Mouse (Mus musculus): ENCODE measurements around the gene Dmbt1. TPM values are rescaled to one million over a fixed set of nuclear protein-coding genes. Genes with fewer than 3 reads are reported as not detected.

Gene Dmbt1
- total RNA-seq (2014; fragmentation: Nextera tagmentation): not detected in 2 replicates
- under 0.01 TPM in 1 of 2 replicates, not detected in the other for total RNA-seq (2017)
- not detected in 2 replicates for polyA plus RNA-seq (2012)

GRCm38 (mm10) chr7:131031755-131032154 lies at the start of gene Dmbt1:
Dmbt1 (plus strand) TSS chr7:131032053.
- Histone ChIP-seq H3K4me3 (ENCODE audit: low read depth, low read length) (no peak within 1 kb of the TSS), H3K4me1 (ENCODE audit: insufficient read depth, low read depth, low read length) (no peaks in the 10 kb centered on the region), H3K36me3 (replicated peaks) (no peaks in the 10 kb centered on the region), H3K27me3 (ENCODE audit: insufficient read depth, low read length) (no peaks in the 10 kb centered on the region), H3K9me3 (replicated peaks) (peaks cover 67% of the 10 kb centered on the region)
- DNase-seq (ENCODE audit: low spot score) (no peak), ATAC-seq (ENCODE audit: extremely low read depth, insufficient number of reproducible peaks, low FRiP score, poor library complexity, severe bottlenecking) (no peak)
- TF ChIP-seq GATA2 (IDR thresholded peaks at IDR 0.05; ENCODE audit: borderline replicate concordance, low read depth, low read length) (no peak), GATA1 (IDR thresholded peaks at IDR 0.05; ENCODE audit: borderline replicate concordance, low read length) (no peak), CTCF (IDR thresholded peaks at IDR 0.05; ENCODE audit: low read depth, low read length) (no peak), TAL1 (conservative IDR thresholded peaks at IDR 0.05; ENCODE audit: low read depth, low read length) (no peak), POLR2AphosphoS5 (IDR thresholded peaks at IDR 0.05; ENCODE audit: insufficient replicate concordance, low read depth, low read length) (no peak)

GRCm38 (mm10) chr7:130982371-130982770 lies 49.5 kb upstream of the Dmbt1 start:
- peaks cover 94% of the 10 kb centered on the region for H3K9me3 ChIP-seq (replicated peaks)
- no peak for DNase-seq (ENCODE audit: low spot score)
- no peaks in the 10 kb centered on the region for H3K4me1 ChIP-seq (ENCODE audit: insufficient read depth, low read depth, low read length)
- H3K4me3 ChIP-seq (ENCODE audit: low read depth, low read length): no peak overlapping the region
- no peaks in the 10 kb centered on the region for H3K27me3 ChIP-seq (ENCODE audit: insufficient read depth, low read length)
- no peaks in the 10 kb centered on the region for H3K36me3 ChIP-seq (replicated peaks)
- TF ChIP-seq POLR2AphosphoS5 (IDR thresholded peaks at IDR 0.05; ENCODE audit: insufficient replicate concordance, low read depth, low read length) (no peak), GATA1 (IDR thresholded peaks at IDR 0.05; ENCODE audit: borderline replicate concordance, low read length) (no peak), TAL1 (conservative IDR thresholded peaks at IDR 0.05; ENCODE audit: low read depth, low read length) (no peak)
- ATAC-seq (ENCODE audit: extremely low read depth, insufficient number of reproducible peaks, low FRiP score, poor library complexity, severe bottlenecking): no peak

GRCm38 (mm10) chr7:130982881-130983280 lies 49.0 kb upstream of the Dmbt1 start:
- ATAC-seq (ENCODE audit: extremely low read depth, insufficient number of reproducible peaks, low FRiP score, poor library complexity, severe bottlenecking) (no peak), DNase-seq (ENCODE audit: low spot score) (no peak)
- H3K4me1 ChIP-seq (ENCODE audit: insufficient read depth, low read depth, low read length): no peaks in the 10 kb centered on the region
- peaks cover 94% of the 10 kb centered on the region for H3K9me3 ChIP-seq (replicated peaks)
- no peak overlapping the region for H3K4me3 ChIP-seq (ENCODE audit: low read depth, low read length)
- no peaks in the 10 kb centered on the region for H3K27me3 ChIP-seq (ENCODE audit: insufficient read depth, low read length)
- no peak for TF ChIP-seq GATA2 (IDR thresholded peaks at IDR 0.05; ENCODE audit: borderline replicate concordance, low read depth, low read length)
- TF ChIP-seq CTCF (IDR thresholded peaks at IDR 0.05; ENCODE audit: low read depth, low read length): no peak
- TF ChIP-seq TAL1 (conservative IDR thresholded peaks at IDR 0.05; ENCODE audit: low read depth, low read length): no peak
- no peak for TF ChIP-seq GATA1 (IDR thresholded peaks at IDR 0.05; ENCODE audit: borderline replicate concordance, low read length)
- TF ChIP-seq POLR2AphosphoS5 (IDR thresholded peaks at IDR 0.05; ENCODE audit: insufficient replicate concordance, low read depth, low read length): no peak
- H3K36me3 ChIP-seq (replicated peaks): no peaks in the 10 kb centered on the region

- no peak for ATAC-seq (ENCODE audit: extremely low read depth, insufficient number of reproducible peaks, low FRiP score, poor library complexity, severe bottlenecking)
- no peaks in the 10 kb centered on the region for H3K4me1 ChIP-seq (ENCODE audit: insufficient read depth, low read depth, low read length)
- no peak overlapping the region for H3K4me3 ChIP-seq (ENCODE audit: low read depth, low read length)
- H3K9me3 ChIP-seq (replicated peaks): peaks cover 94% of the 10 kb centered on the region
- H3K36me3 ChIP-seq (replicated peaks): no peaks in the 10 kb centered on the region
- no peak for DNase-seq (ENCODE audit: low spot score)
- no peaks in the 10 kb centered on the region for H3K27me3 ChIP-seq (ENCODE audit: insufficient read depth, low read length)
- no peak for TF ChIP-seq GATA1 (IDR thresholded peaks at IDR 0.05; ENCODE audit: borderline replicate concordance, low read length)
- no peak for TF ChIP-seq TAL1 (conservative IDR thresholded peaks at IDR 0.05; ENCODE audit: low read depth, low read length)
- TF ChIP-seq CTCF (IDR thresholded peaks at IDR 0.05; ENCODE audit: low read depth, low read length): no peak
- no peak for TF ChIP-seq GATA2 (IDR thresholded peaks at IDR 0.05; ENCODE audit: borderline replicate concordance, low read depth, low read length)
- TF ChIP-seq POLR2AphosphoS5 (IDR thresholded peaks at IDR 0.05; ENCODE audit: insufficient replicate concordance, low read depth, low read length): no peak
Measured at GRCm38 (mm10) chr7:130984294-130984693, 47.6 kb upstream of the Dmbt1 start.

- Histone ChIP-seq H3K27me3 (ENCODE audit: insufficient read depth, low read length) (no peaks in the 10 kb centered on the region), H3K4me3 (ENCODE audit: low read depth, low read length) (no peak overlapping the region), H3K4me1 (ENCODE audit: insufficient read depth, low read depth, low read length) (no peaks in the 10 kb centered on the region), H3K9me3 (replicated peaks) (peaks cover 92% of the 10 kb centered on the region), H3K36me3 (replicated peaks) (no peaks in the 10 kb centered on the region)
- DNase-seq (ENCODE audit: low spot score): no peak
- TF ChIP-seq TAL1 (conservative IDR thresholded peaks at IDR 0.05; ENCODE audit: low read depth, low read length): no peak
- TF ChIP-seq POLR2AphosphoS5 (IDR thresholded peaks at IDR 0.05; ENCODE audit: insufficient replicate concordance, low read depth, low read length): no peak
- no peak for TF ChIP-seq GATA1 (IDR thresholded peaks at IDR 0.05; ENCODE audit: borderline replicate concordance, low read length)
- no peak for TF ChIP-seq GATA2 (IDR thresholded peaks at IDR 0.05; ENCODE audit: borderline replicate concordance, low read depth, low read length)
- no peak for ATAC-seq (ENCODE audit: extremely low read depth, insufficient number of reproducible peaks, low FRiP score, poor library complexity, severe bottlenecking)
Measured at GRCm38 (mm10) chr7:130985193-130985592, 46.7 kb upstream of the Dmbt1 start.

- ATAC-seq (ENCODE audit: extremely low read depth, insufficient number of reproducible peaks, low FRiP score, poor library complexity, severe bottlenecking): no peak
- DNase-seq (ENCODE audit: low spot score): no peak
- no peaks in the 10 kb centered on the region for H3K27me3 ChIP-seq (ENCODE audit: insufficient read depth, low read length)
Measured at GRCm38 (mm10) chr7:130985716-130986115, 46.1 kb upstream of the Dmbt1 start.

More at GRCm38 (mm10) chr7:130985716-130986115, 46.1 kb upstream of the Dmbt1 start:
- H3K4me1 ChIP-seq (ENCODE audit: insufficient read depth, low read depth, low read length): no peaks in the 10 kb centered on the region
- H3K36me3 ChIP-seq (replicated peaks): no peaks in the 10 kb centered on the region
- H3K9me3 ChIP-seq (replicated peaks): peaks cover 90% of the 10 kb centered on the region
- TF ChIP-seq POLR2AphosphoS5 (IDR thresholded peaks at IDR 0.05; ENCODE audit: insufficient replicate concordance, low read depth, low read length): no peak
- no peak for TF ChIP-seq CTCF (IDR thresholded peaks at IDR 0.05; ENCODE audit: low read depth, low read length)
- TF ChIP-seq GATA1 (IDR thresholded peaks at IDR 0.05; ENCODE audit: borderline replicate concordance, low read length): no peak
- no peak for TF ChIP-seq GATA2 (IDR thresholded peaks at IDR 0.05; ENCODE audit: borderline replicate concordance, low read depth, low read length)
- TF ChIP-seq TAL1 (conservative IDR thresholded peaks at IDR 0.05; ENCODE audit: low read depth, low read length): no peak
- H3K4me3 ChIP-seq (ENCODE audit: low read depth, low read length): no peak overlapping the region
